Mouse (Mus musculus) CH12.LX (cell line): ENCODE measurements around the gene Lcn3. TPM values are rescaled to one million over a fixed set of nuclear protein-coding genes. Genes with fewer than 3 reads are reported as not detected.
A peak's percentile ranks its signal among the peaks of the same experiment; 100 is the strongest.

Experiments used
- DNase-seq: peaks from one replicate; pipeline ENCODE4 v3.0.0-alpha.2; 2013; ENCODE audit errors: extremely low read depth
- H3K27ac ChIP-seq: 2 replicates; pipeline ENCODE4 v1.5.1; 2012; ENCODE audit warnings: low read depth, mild to moderate bottlenecking, control low read depth, moderate library complexity; ENCODE audit not compliant: insufficient read depth
- H3K27me3 ChIP-seq: replicated peaks from 2 replicates; pipeline ENCODE3; 2012; ENCODE audit warnings: inconsistent platforms
- H3K36me3 ChIP-seq, 2 experiments: replicated peaks in 1 of 2; 2 replicates each; pipeline versions ENCODE3 to v1.6.1; 2012; ENCODE audit warnings: inconsistent platforms in 1 of 2, low read length in 1 of 2, mild to moderate bottlenecking in 1 of 2, mixed read lengths in 1 of 2, moderate library complexity in 1 of 2; ENCODE audit not compliant: control insufficient read depth in 1 of 2, insufficient read depth in 1 of 2
- H3K4me1 ChIP-seq, 2 experiments: 2 replicates each; pipeline ENCODE4 v1.6.1; 2012; ENCODE audit warnings: inconsistent platforms in 1 of 2, moderate library complexity in 1 of 2; ENCODE audit not compliant: insufficient read depth in 2 of 2, control insufficient read depth in 1 of 2
- H3K4me2 ChIP-seq: 2 replicates; pipeline ENCODE4 v1.6.1; 2012; ENCODE audit warnings: low read depth, mild to moderate bottlenecking, control low read depth; ENCODE audit not compliant: poor library complexity, insufficient read depth, severe bottlenecking
- H3K4me3 ChIP-seq, 3 experiments: fragments of 150-350 bp in 1 of 3; sonication (generic) in 1 of 3; replicated peaks in 1 of 3; 2 replicates each; pipeline versions ENCODE3 to v1.5.1; 2011 to 2012; ENCODE audit warnings: low read depth in 2 of 3, low read length in 2 of 3, mild to moderate bottlenecking in 2 of 3, moderate library complexity in 2 of 3, control low read depth in 1 of 3, improper control_type of control experiment in 1 of 3, inconsistent platforms in 1 of 3, mixed read lengths in 1 of 3; ENCODE audit not compliant: poor library complexity in 1 of 3
- H3K79me2 ChIP-seq: replicated peaks from 2 replicates; pipeline ENCODE4 v1.6.1; 2012; ENCODE audit warnings: mild to moderate bottlenecking, moderate library complexity; ENCODE audit not compliant: control insufficient read depth, poor library complexity, insufficient read depth, severe bottlenecking; ENCODE audit errors: extremely low read depth
- H3K9ac ChIP-seq: 2 replicates; pipeline ENCODE4 v1.6.1; 2012; ENCODE audit warnings: low read depth, mild to moderate bottlenecking, control low read depth, moderate library complexity; ENCODE audit not compliant: insufficient read depth
- H3K9me3 ChIP-seq: replicated peaks from 2 replicates; pipeline ENCODE3; 2012; ENCODE audit warnings: low read length, inconsistent platforms, mixed read lengths
- CHD1 ChIP-seq: IDR thresholded peaks from 2 replicates; pipeline ENCODE4 v1.6.1; 2012; ENCODE audit warnings: low read depth, low read length, improper control_type of control experiment, inconsistent platforms
- CTCF ChIP-seq, 2 experiments: IDR thresholded peaks in 1 of 2; conservative IDR thresholded peaks in 1 of 2; 2 replicates each; pipeline ENCODE4 v1.5.1; 2011 to 2012; ENCODE audit warnings: low read depth in 2 of 2, low read length in 2 of 2, improper control_type of control experiment in 1 of 2, inconsistent platforms in 1 of 2, mild to moderate bottlenecking in 1 of 2, moderate library complexity in 1 of 2
- E2F4 ChIP-seq: IDR thresholded peaks from 2 replicates; pipeline ENCODE4 v1.6.1; 2011; ENCODE audit warnings: low read depth, low read length, improper control_type of control experiment; ENCODE audit not compliant: insufficient replicate concordance
- ELF1 ChIP-seq: IDR thresholded peaks from 2 replicates; pipeline ENCODE4 v1.6.1; 2014; ENCODE audit warnings: low read depth, mild to moderate bottlenecking, inconsistent platforms, low read length, improper control_type of control experiment
- EP300 ChIP-seq: IDR thresholded peaks from 2 replicates; pipeline ENCODE4 v1.6.1; 2011; ENCODE audit warnings: low read length, improper control_type of control experiment
- ETS1 ChIP-seq: conservative IDR thresholded peaks from 2 replicates; pipeline ENCODE4 v1.6.1; 2012; ENCODE audit warnings: low read depth, mild to moderate bottlenecking, inconsistent platforms, low read length, improper control_type of control experiment, moderate library complexity
- GABPA ChIP-seq: IDR thresholded peaks from 2 replicates; pipeline ENCODE4 v1.6.1; 2012; ENCODE audit warnings: low read depth, low read length, improper control_type of control experiment, inconsistent platforms; ENCODE audit not compliant: insufficient replicate concordance
- HCFC1 ChIP-seq: IDR thresholded peaks from 2 replicates; pipeline ENCODE4 v1.6.1; 2012; ENCODE audit warnings: low read depth, mild to moderate bottlenecking, inconsistent platforms, low read length, improper control_type of control experiment
- IRF4 ChIP-seq: IDR thresholded peaks from 2 replicates; pipeline ENCODE4 v1.6.1; 2014; ENCODE audit warnings: low read depth, mild to moderate bottlenecking, inconsistent platforms, low read length, improper control_type of control experiment
- JUND ChIP-seq: conservative IDR thresholded peaks from 2 replicates; pipeline ENCODE4 v1.6.1; 2011; ENCODE audit warnings: low read depth, low read length, improper control_type of control experiment
- KAT2A ChIP-seq: IDR thresholded peaks from 2 replicates; pipeline ENCODE4 v1.6.1; 2012; ENCODE audit warnings: low read length, improper control_type of control experiment, inconsistent platforms; ENCODE audit not compliant: insufficient replicate concordance
- MAX ChIP-seq: IDR thresholded peaks from 2 replicates; pipeline ENCODE4 v1.6.1; 2011; ENCODE audit warnings: low read length, improper control_type of control experiment
- MAZ ChIP-seq: IDR thresholded peaks from 2 replicates; pipeline ENCODE4 v1.6.1; 2012; ENCODE audit warnings: low read depth, mild to moderate bottlenecking, inconsistent platforms, low read length, improper control_type of control experiment, moderate library complexity
- NELFE ChIP-seq: IDR thresholded peaks from 2 replicates; pipeline ENCODE4 v1.6.1; 2011; ENCODE audit warnings: low read depth, low read length, improper control_type of control experiment
- NRF1 ChIP-seq: IDR thresholded peaks from 2 replicates; pipeline ENCODE4 v1.6.1; 2014; ENCODE audit warnings: low read depth, mild to moderate bottlenecking, inconsistent platforms, low read length, improper control_type of control experiment, moderate library complexity
- POLR2AphosphoS2 ChIP-seq: IDR thresholded peaks from 2 replicates; pipeline ENCODE4 v1.6.1; 2011; ENCODE audit warnings: low read depth, low read length, improper control_type of control experiment
- RCOR1 ChIP-seq: conservative IDR thresholded peaks from 2 replicates; pipeline ENCODE4 v1.6.1; 2012; ENCODE audit warnings: low read depth, mild to moderate bottlenecking, inconsistent platforms, low read length, improper control_type of control experiment
- SIN3A ChIP-seq: IDR thresholded peaks from 2 replicates; pipeline ENCODE4 v1.6.1; 2012; ENCODE audit warnings: low read length, improper control_type of control experiment, inconsistent platforms
- SMC3 ChIP-seq: IDR thresholded peaks from 2 replicates; pipeline ENCODE4 v1.6.1; 2011; ENCODE audit warnings: low read depth, low read length, improper control_type of control experiment
- TBP ChIP-seq: conservative IDR thresholded peaks from 2 replicates; pipeline ENCODE4 v1.6.1; 2011; ENCODE audit warnings: low read depth, low read length, improper control_type of control experiment
- TCF12 ChIP-seq: IDR thresholded peaks from 2 replicates; pipeline ENCODE4 v1.6.1; 2014; ENCODE audit warnings: low read depth, mild to moderate bottlenecking, inconsistent platforms, low read length, improper control_type of control experiment
- USF1 ChIP-seq: IDR thresholded peaks from 2 replicates; pipeline ENCODE4 v1.6.1; 2014; ENCODE audit warnings: low read depth, mild to moderate bottlenecking, inconsistent platforms, low read length, improper control_type of control experiment
- ZMIZ1 ChIP-seq: IDR thresholded peaks from 2 replicates; pipeline ENCODE4 v1.6.1; 2012; ENCODE audit warnings: low read depth, mild to moderate bottlenecking, inconsistent platforms, low read length, improper control_type of control experiment
- ZNF384 ChIP-seq: IDR thresholded peaks from 2 replicates; pipeline ENCODE4 v1.6.1; 2012; ENCODE audit warnings: low read depth, low read length, improper control_type of control experiment, inconsistent platforms
- dilution Hi-C: fragments of 300-500 bp; cut with MboI; formaldehyde crosslinking; loops from 2 replicates; pipeline ENCODE4 v1.14.3; 2020; ENCODE audit warnings: low sequenced_read_pairs; ENCODE audit not compliant: extremely low pct_unique_long_range_greater_than_20kb, extremely low pct_ligation_motif_present
- in situ Hi-C: fragments of 300-500 bp; cut with MboI; formaldehyde crosslinking; loops from 3 replicates; pipeline ENCODE4 v1.14.3; 2019; ENCODE audit warnings: low sequenced_read_pairs, low pct_ligation_motif_present, low pct_unique_long_range_greater_than_20kb, mixed read lengths
- polyA plus RNA-seq: library from polyadenylated mRNA; unstranded; fragments of >175 nt; gene quantifications from 2 replicates; pipeline ENCODE4 v1.2.1, GENCODE M21; 2012; ENCODE audit warnings: low read depth; ENCODE audit not compliant: insufficient read length
- total RNA-seq, 2 experiments: library from RNA; depleted of rRNA; stranded (reverse); fragments of 300-350 nt in 1 of 2; fragments of >200 nt in 1 of 2; gene quantifications; 2 replicates each; pipeline ENCODE4 v1.2.3; 2012 to 2014

Lcn3 gene
- total and polyA plus RNA-seq, 3 experiments, result not detected

GRCm38 (mm10) chr2:25773507-25773906, 8.1 kb downstream of the Lcn3 start:
- no peak overlapping the region for H3K4me2 ChIP-seq
- H3K27me3 ChIP-seq, result peaks cover 47% of the 10 kb centered on the region
- dilution Hi-C loops (no loop called here), in situ Hi-C loops (no loop called here)
- H3K27ac ChIP-seq, result no peak overlapping the region
- H3K79me2 ChIP-seq, result no peaks in the 10 kb centered on the region
- H3K36me3 ChIP-seq, result no peaks in the 10 kb centered on the region
- no peak overlapping the region for H3K9ac ChIP-seq
- no peak overlapping the region for H3K4me3 ChIP-seq
- DNase-seq, result no peak
- peaks cover 0 to 13% of the 10 kb centered on the region in 2 experiments; a peak in 2 of 4 replicates for H3K4me1 ChIP-seq
- H3K9me3 ChIP-seq, result no peaks in the 10 kb centered on the region
- TF ChIP-seq TBP (no peak), HCFC1 (no peak), NELFE (no peak), MAX (no peak), SMC3 (no peak), ZMIZ1 (no peak), NRF1 (no peak), ZNF384 (no peak), KAT2A (no peak), CTCF (conservative IDR thresholded peaks at IDR 0.05 in 1 of 2, IDR thresholded peaks at IDR 0.05 in 1 of 2; ENCODE audit: low read depth in 2 of 2, low read length in 2 of 2) (no peak), ETS1 (no peak), ELF1 (no peak)

GRCm38 (mm10) chr2:25774640-25775039, 9.3 kb downstream of the Lcn3 start:
- Histone ChIP-seq H3K79me2 (no peaks in the 10 kb centered on the region), H3K27ac (no peak overlapping the region), H3K4me2 (no peak overlapping the region), H3K4me3 (no peak overlapping the region), H3K36me3 (no peaks in the 10 kb centered on the region), H3K9me3 (no peaks in the 10 kb centered on the region), H3K27me3 (peaks cover 41% of the 10 kb centered on the region), H3K4me1 (peaks cover 0 to 13% of the 10 kb centered on the region in 2 experiments; a peak in 2 of 4 replicates), H3K9ac (no peak overlapping the region)
- peak; percentile 6 for DNase-seq
- in situ Hi-C loops, result no loop called here
- no peak for TF ChIP-seq JUND
- TF ChIP-seq EP300, result no peak
- TF ChIP-seq MAZ, result no peak
- no peak for TF ChIP-seq POLR2AphosphoS2
- no peak for TF ChIP-seq GABPA
- TF ChIP-seq ETS1, result no peak
- TF ChIP-seq IRF4, result no peak
- no peak for TF ChIP-seq NELFE
- TF ChIP-seq E2F4, result no peak
- no peak for TF ChIP-seq TCF12
- no peak for TF ChIP-seq NRF1
- no peak for TF ChIP-seq MAX
- no peak for TF ChIP-seq KAT2A
- no peak for TF ChIP-seq RCOR1
- TF ChIP-seq USF1, result no peak
- no peak for TF ChIP-seq CHD1
- TF ChIP-seq SIN3A, result no peak
- dilution Hi-C loops, result no loop called here
